In the genomic region with DNA sequence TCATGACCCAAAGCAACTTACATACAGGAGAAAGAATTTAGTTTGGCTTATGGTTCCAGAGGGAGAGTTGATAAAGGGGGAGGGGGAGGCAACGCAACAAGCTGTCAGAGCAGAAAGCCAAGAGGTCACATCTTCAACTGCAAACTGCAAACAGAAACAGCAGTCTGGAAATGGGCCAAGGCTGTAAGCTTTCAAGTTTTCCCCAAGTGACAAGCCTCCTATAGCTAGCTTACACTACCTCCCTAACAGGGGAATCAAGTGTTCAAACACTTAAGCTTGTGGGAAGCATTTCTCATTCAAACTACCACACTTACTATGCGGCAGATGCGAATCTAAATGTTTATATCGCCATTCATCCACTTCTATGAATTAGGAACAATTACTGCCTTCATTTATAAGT, we compare ENCODE assay signal across 17 mouse cellular contexts. TPM values are rescaled to one million over a fixed set of nuclear protein-coding genes. Genes with fewer than 3 reads are reported as not detected.
DNase-seq lines count a peak whose midpoint lies in the region; ATAC-seq and TF ChIP-seq lines count a peak whose summit lies in the region.
"Had no signal": no experiment of that assay in that cellular context is flagged by ENCODE, and none has a peak within 500 bp of the region (broad histone marks: within the 10 kb centered on the region; RNA-seq: fewer than 3 reads in every experiment).

No protein-coding gene starts in this region.

- TF ChIP-seq RAD21 in MEL (IDR thresholded peaks at IDR 0.05; ENCODE audit: low read depth, low read length): no peak

- no peak for TF ChIP-seq EP300 in MEL (IDR thresholded peaks at IDR 0.05; ENCODE audit: low read depth in 1 of 2, low read length in 2 of 2)

- peak; percentile 31 for DNase-seq in kidney, postnatal 0 days (ENCODE audit: low spot score)
- no peak for DNase-seq in kidney, adult 9 months
- DNase-seq in lung, postnatal 10 days: peak; percentile 31
- no peak for DNase-seq in lung, adult 2 months
- DNase-seq in MEL (ENCODE audit: low read depth, low spot score): peak; percentile 19
- peak; percentile 61 for DNase-seq in embryonic facial prominence, embryonic 14.5 days (ENCODE audit: low spot score)
- DNase-seq: cerebellum, postnatal 14 days; embryo, embryonic 11 days; kidney, adult 18-20 months; right cerebral cortex, postnatal 14 days had no signal

- H3K9me3 ChIP-seq in kidney, postnatal 0 days (replicated peaks; ENCODE audit: low read length): no peaks in the 10 kb centered on the region
- H3K9me3 ChIP-seq in MEL (replicated peaks; ENCODE audit: insufficient read depth, low read length): no peaks in the 10 kb centered on the region
- H3K9me3 ChIP-seq in embryonic facial prominence, embryonic 14.5 days (ENCODE audit: control insufficient read depth, low read length): no peaks in the 10 kb centered on the region
- H3K9me3 ChIP-seq: heart, embryonic 15.5 days; hindbrain, embryonic 10.5 days had no signal

- WGBS in kidney, postnatal 0 days: 51% methylated on average over 4 of the region's 4 CpGs
- 50% methylated on average over 4 of the region's 4 CpGs for WGBS in lung, adult 2 months
- WGBS in embryonic facial prominence, embryonic 14.5 days: 45% methylated on average over 4 of the region's 4 CpGs

- H3K79me2 ChIP-seq in MEL (ENCODE audit: control insufficient read depth, insufficient read depth, low read length, poor library complexity): peaks cover 5% of the 10 kb centered on the region

- 0 out of 2 replicates have a peak, but pooled peaks cover 4% of the 10 kb centered on the region for H3K27me3 ChIP-seq in kidney, postnatal 0 days (ENCODE audit: insufficient read depth, low read length)
- no peaks in the 10 kb centered on the region for H3K27me3 ChIP-seq in MEL (ENCODE audit: control insufficient read depth in 1 of 2, insufficient read depth in 2 of 2, low read length in 2 of 2)
- peaks cover 44% of the 10 kb centered on the region for H3K27me3 ChIP-seq in embryonic facial prominence, embryonic 14.5 days (replicated peaks; ENCODE audit: control insufficient read depth, insufficient read depth, low read length)

- H3K4me3 ChIP-seq in kidney, postnatal 0 days (replicated peaks; ENCODE audit: low read depth, low read length): no peak overlapping the region
- no peak overlapping the region for H3K4me3 ChIP-seq in lung, adult 2 months (replicated peaks; ENCODE audit: extremely low read depth, low read depth, low read length)
- no peak overlapping the region for H3K4me3 ChIP-seq in MEL (ENCODE audit: control insufficient read depth in 1 of 2, insufficient read depth in 1 of 2, low read depth in 2 of 2, low read length in 2 of 2)
- no peak overlapping the region for H3K4me3 ChIP-seq in embryonic facial prominence, embryonic 14.5 days (ENCODE audit: low read depth, low read length)
- H3K4me3 ChIP-seq: erythroblast, embryonic 14.5 days; heart, embryonic 15.5 days; hindbrain, embryonic 10.5 days had no signal

- no peak overlapping the region for H3K9ac ChIP-seq in kidney, postnatal 0 days (ENCODE audit: low read depth, low read length)
- H3K9ac ChIP-seq in MEL (ENCODE audit: control insufficient read depth, low read depth, low read length, poor library complexity, severe bottlenecking): no peak overlapping the region
- no peak overlapping the region for H3K9ac ChIP-seq in embryonic facial prominence, embryonic 14.5 days (ENCODE audit: low read depth, low read length)
- H3K9ac ChIP-seq: heart, embryonic 15.5 days had no signal

- H3K27ac ChIP-seq in kidney, postnatal 0 days: no peak overlapping the region
- no peak overlapping the region for H3K27ac ChIP-seq in MEL (ENCODE audit: control insufficient read depth, low read depth, low read length)
- H3K27ac ChIP-seq in embryonic facial prominence, embryonic 14.5 days (replicated peaks; ENCODE audit: low read depth, low read length): no peak overlapping the region
- H3K27ac ChIP-seq: heart, embryonic 15.5 days; hindbrain, embryonic 10.5 days had no signal

- H3K36me3 ChIP-seq in kidney, postnatal 0 days (ENCODE audit: insufficient read depth, low read length): no peaks in the 10 kb centered on the region
- H3K36me3 ChIP-seq in MEL (ENCODE audit: control insufficient read depth in 1 of 2, insufficient read depth in 2 of 2, low read length in 2 of 2): peaks cover 0 to under 1% of the 10 kb centered on the region in 2 experiments; a peak in 2 of 4 replicates
- H3K36me3 ChIP-seq in embryonic facial prominence, embryonic 14.5 days (ENCODE audit: control insufficient read depth, insufficient read depth, low read length): no peaks in the 10 kb centered on the region
- H3K36me3 ChIP-seq: heart, embryonic 15.5 days; hindbrain, embryonic 10.5 days had no signal

- H3K4me2 ChIP-seq in kidney, postnatal 0 days (ENCODE audit: low read length): no peak overlapping the region
- H3K4me2 ChIP-seq in embryonic facial prominence, embryonic 14.5 days (ENCODE audit: low read depth, low read length): no peak overlapping the region
- H3K4me2 ChIP-seq: heart, embryonic 15.5 days; liver, embryonic 11.5 days had no signal

- TF ChIP-seq POLR2A in lung, adult 2 months (IDR thresholded peaks at IDR 0.05; ENCODE audit: borderline replicate concordance, extremely low read depth, low read depth, low read length): no peak
- no peak for TF ChIP-seq POLR2A in MEL (IDR thresholded peaks at IDR 0.05; ENCODE audit: control insufficient read depth in 1 of 2, insufficient read depth in 1 of 2, low read depth in 1 of 2, low read length in 2 of 2, poor library complexity in 1 of 2)

- H3K4me1 ChIP-seq in kidney, postnatal 0 days (replicated peaks; ENCODE audit: insufficient read depth, low read length): 0 out of 2 replicates have a peak, but pooled peaks cover 7% of the 10 kb centered on the region
- H3K4me1 ChIP-seq in lung, adult 2 months (ENCODE audit: control insufficient read depth, insufficient read depth, low read length): peaks cover 8% of the 10 kb centered on the region; the same call in 1 of the 2 replicates
- H3K4me1 ChIP-seq in MEL (ENCODE audit: control insufficient read depth in 1 of 2, insufficient read depth in 2 of 2, low read length in 2 of 2): peaks cover 0 to 3% of the 10 kb centered on the region in 2 experiments; a peak in 2 of 4 replicates
- no peaks in the 10 kb centered on the region for H3K4me1 ChIP-seq in embryonic facial prominence, embryonic 14.5 days (ENCODE audit: control insufficient read depth, insufficient read depth, low read length)

- no peak for TF ChIP-seq CTCF in kidney, postnatal 0 days (IDR thresholded peaks at IDR 0.05; ENCODE audit: low read depth)
- no peak for TF ChIP-seq CTCF in lung, adult 2 months (IDR thresholded peaks at IDR 0.05; ENCODE audit: insufficient read depth, low read length)
- TF ChIP-seq CTCF in MEL (IDR thresholded peaks at IDR 0.05 in 2 of 3, conservative IDR thresholded peaks at IDR 0.05 in 1 of 3; ENCODE audit: control insufficient read depth in 1 of 3, insufficient read depth in 1 of 3, low read depth in 2 of 3, low read length in 3 of 3, poor library complexity in 1 of 3, severe bottlenecking in 1 of 3): no peak

- no peak for ATAC-seq in kidney, postnatal 0 days (replicated peaks; ENCODE audit: low FRiP score, low read depth)
- ATAC-seq in embryonic facial prominence, embryonic 14.5 days (ENCODE audit: low read depth): no peak
- no peak for ATAC-seq in activated CD4-positive, CD25-positive, alpha-beta regulatory T cell, adult 4 months
- ATAC-seq: forebrain, embryonic 16.5 days; midbrain, embryonic 16.5 days had no signal

TF ChIP-seq in MEL, 35 proteins besides CTCF, POLR2A, EP300 and RAD21:
- TF ChIP-seq RCOR1 (IDR thresholded peaks at IDR 0.05; ENCODE audit: low read depth, low read length): no peak
- no peak for TF ChIP-seq E2F4 (IDR thresholded peaks at IDR 0.05; ENCODE audit: borderline replicate concordance, low read depth, low read length)
- no peak for TF ChIP-seq HCFC1 (IDR thresholded peaks at IDR 0.05; ENCODE audit: low read depth, low read length)
- no peak for TF ChIP-seq NELFE (IDR thresholded peaks at IDR 0.05; ENCODE audit: low read depth, low read length)
- TF ChIP-seq ZMIZ1 (IDR thresholded peaks at IDR 0.05; ENCODE audit: low read depth, low read length): no peak
- no peak for TF ChIP-seq ZKSCAN1 (IDR thresholded peaks at IDR 0.05; ENCODE audit: low read depth, low read length)
- no peak for TF ChIP-seq TCF12 (IDR thresholded peaks at IDR 0.05; ENCODE audit: low read depth, low read length)
- no peak for TF ChIP-seq GABPA (IDR thresholded peaks at IDR 0.05; ENCODE audit: low read depth, low read length)

RNA-seq across cellular contexts. Expression of gene Dock8, which starts 4.5 kb away (rescaled TPM):
- polyA plus RNA-seq in kidney, postnatal 0 days (2015; fragmentation: Nextera tagmentation; extraction: Ambion mirVana): 8.0 and 9.0 TPM in 2 replicates
- polyA plus RNA-seq in lung, adult 2 months (2012; rRNA removed): 19.8 and 25.1 TPM in 2 replicates
- 16.1 and 17.8 TPM in 2 replicates for total RNA-seq in MEL (2012; rRNA removed)
- 10 to 100 TPM in 1 of 2 experiments, not detected in 1; 30.1 TPM for polyA plus RNA-seq in MEL (2012; ENCODE audit: insufficient read depth in 1 of 2, insufficient read length in 2 of 2, low read depth in 1 of 2, low replicate concordance in 2 of 2, missing spikeins in 1 of 2)
- polyA plus RNA-seq in embryonic facial prominence, embryonic 14.5 days (2014; fragmentation: Nextera tagmentation; extraction: Ambion mirVana): 4.4 and 5.6 TPM in 2 replicates
- 10 to 100 TPM; 66.0 to 95.4 TPM for polyA plus RNA-seq in activated CD4-positive, CD25-positive, alpha-beta regulatory T cell, adult 4 months (2017; shearing (Covaris generic))

RNA-seq across cellular contexts. Expression of gene Cbwd1, which starts 42.4 kb away (rescaled TPM):
- 19.8 and 20.4 TPM in 2 replicates for polyA plus RNA-seq in kidney, postnatal 0 days (2015; fragmentation: Nextera tagmentation; extraction: Ambion mirVana)
- 0.96 and 2.6 TPM in 2 replicates for polyA plus RNA-seq in lung, adult 2 months (2012; rRNA removed)
- 20.5 and 24.0 TPM in 2 replicates for total RNA-seq in MEL (2012; rRNA removed)
- polyA plus RNA-seq in MEL (2012; ENCODE audit: insufficient read depth in 1 of 2, insufficient read length in 2 of 2, low read depth in 1 of 2, low replicate concordance in 2 of 2, missing spikeins in 1 of 2): 10 to 100 TPM in 1 of 2 experiments, not detected in 1; 14.2 TPM
- polyA plus RNA-seq in embryonic facial prominence, embryonic 14.5 days (2014; fragmentation: Nextera tagmentation; extraction: Ambion mirVana): 18.6 and 20.0 TPM in 2 replicates
- polyA plus RNA-seq in activated CD4-positive, CD25-positive, alpha-beta regulatory T cell, adult 4 months (2017; shearing (Covaris generic)): 10 to 100 TPM; 17.4 to 22.3 TPM

Comparison
In these comparisons a context has a peak if more than half of its experiments do, and no peak if none do; other contexts are left out.
1. DNase-seq: peak in kidney, postnatal 0 days (single experiment), lung, postnatal 10 days (single experiment), MEL (single experiment) and embryonic facial prominence, embryonic 14.5 days (single experiment); none in kidney, adult 9 months (single experiment) and lung, adult 2 months (single experiment).